Mouse (Mus musculus) CH12.LX (cell line): ENCODE measurements around the gene Myh2.

ENCODE experiments used
- CHD2 ChIP-seq: IDR thresholded peaks from 2 replicates; pipeline ENCODE4 v1.6.1; 2011; ENCODE audit warnings: low read length, improper control_type of control experiment
- CTCF ChIP-seq, 2 experiments: IDR thresholded peaks in 1 of 2; conservative IDR thresholded peaks in 1 of 2; 2 replicates each; pipeline ENCODE4 v1.5.1; 2011 to 2012; ENCODE audit warnings: low read depth in 2 of 2, low read length in 2 of 2, improper control_type of control experiment in 1 of 2, inconsistent platforms in 1 of 2, mild to moderate bottlenecking in 1 of 2, moderate library complexity in 1 of 2
- EP300 ChIP-seq: IDR thresholded peaks from 2 replicates; pipeline ENCODE4 v1.6.1; 2011; ENCODE audit warnings: low read length, improper control_type of control experiment
- GABPA ChIP-seq: IDR thresholded peaks from 2 replicates; pipeline ENCODE4 v1.6.1; 2012; ENCODE audit warnings: low read depth, low read length, improper control_type of control experiment, inconsistent platforms; ENCODE audit not compliant: insufficient replicate concordance
- MAX ChIP-seq: IDR thresholded peaks from 2 replicates; pipeline ENCODE4 v1.6.1; 2011; ENCODE audit warnings: low read length, improper control_type of control experiment
- POLR2A ChIP-seq: IDR thresholded peaks from 2 replicates; pipeline ENCODE4 v1.6.1; 2011; ENCODE audit warnings: low read depth, mild to moderate bottlenecking, improper control_type of control experiment, low read length
- POLR2AphosphoS2 ChIP-seq: IDR thresholded peaks from 2 replicates; pipeline ENCODE4 v1.6.1; 2011; ENCODE audit warnings: low read depth, low read length, improper control_type of control experiment
- RAD21 ChIP-seq: IDR thresholded peaks from 2 replicates; pipeline ENCODE4 v1.6.1; 2011; ENCODE audit warnings: low read depth, mild to moderate bottlenecking, low read length, improper control_type of control experiment, moderate library complexity

- no peak for TF ChIP-seq GABPA
- no peak for TF ChIP-seq EP300
- TF ChIP-seq RAD21 = no peak
- TF ChIP-seq CHD2 = no peak
- no peak for TF ChIP-seq MAX
- TF ChIP-seq POLR2AphosphoS2 = no peak
- TF ChIP-seq CTCF (conservative IDR thresholded peaks at IDR 0.05 in 1 of 2, IDR thresholded peaks at IDR 0.05 in 1 of 2; ENCODE audit: low read depth in 2 of 2, low read length in 2 of 2) = no peak
- TF ChIP-seq POLR2A = no peak
Measured at GRCm38 (mm10) chr11:67224466-67224865, 53.6 kb downstream of the Myh2 start.
